Mouse (Mus musculus): ENCODE measurements around the gene Capn5. TPM values are rescaled to one million over a fixed set of nuclear protein-coding genes. Genes with fewer than 3 reads are reported as not detected.

The Capn5 gene
- total and polyA plus RNA-seq, 3 experiments, result 0.26 to 0.55 (median 0.27) TPM

- peak; percentile 31 for DNase-seq (ENCODE audit: extremely low read depth)
- TF ChIP-seq UBTF (IDR thresholded peaks at IDR 0.05; ENCODE audit: low read depth, low read length) (no peak), CTCF (conservative IDR thresholded peaks at IDR 0.05 in 1 of 2, IDR thresholded peaks at IDR 0.05 in 1 of 2; ENCODE audit: low read depth in 2 of 2, low read length in 2 of 2) (peak; percentile 19 to 51; a peak in 3 of 4 replicates), SMC3 (IDR thresholded peaks at IDR 0.05; ENCODE audit: low read depth, low read length) (peak; percentile 41)
- H3K4me1 ChIP-seq (ENCODE audit: control insufficient read depth in 1 of 2, insufficient read depth in 2 of 2), result peaks cover 3 to 5% of the 10 kb centered on the region in 2 experiments; a peak in 3 of 4 replicates
Observed at GRCm38 (mm10) chr7:98141206-98141605, 36.9 kb downstream of the Capn5 start.

GRCm38 (mm10) chr7:98140597-98140996 lies 37.5 kb downstream of the Capn5 start:
- Histone ChIP-seq H3K27me3 (replicated peaks) (peaks cover 29% of the 10 kb centered on the region), H3K9ac (ENCODE audit: insufficient read depth, low read depth) (no peak overlapping the region), H3K36me3 (replicated peaks in 1 of 2; ENCODE audit: control insufficient read depth in 1 of 2, insufficient read depth in 1 of 2, low read length in 1 of 2) (no peaks in the 10 kb centered on the region), H3K4me3 (replicated peaks in 1 of 3; ENCODE audit: low read depth in 2 of 3, low read length in 2 of 3, poor library complexity in 1 of 3) (no peak overlapping the region), H3K4me2 (ENCODE audit: insufficient read depth, low read depth, poor library complexity, severe bottlenecking) (no peak overlapping the region), H3K9me3 (replicated peaks; ENCODE audit: low read length) (no peaks in the 10 kb centered on the region), H3K27ac (ENCODE audit: insufficient read depth, low read depth) (no peak overlapping the region), H3K79me2 (replicated peaks; ENCODE audit: control insufficient read depth, extremely low read depth, insufficient read depth, poor library complexity, severe bottlenecking) (no peaks in the 10 kb centered on the region), H3K4me1 (ENCODE audit: control insufficient read depth in 1 of 2, insufficient read depth in 2 of 2) (peaks cover 0 to 5% of the 10 kb centered on the region in 2 experiments; a peak in 2 of 4 replicates)
- no peak for DNase-seq (ENCODE audit: extremely low read depth)
- in situ Hi-C loops (cut with MboI; ENCODE audit: low pct_ligation_motif_present, low pct_unique_long_range_greater_than_20kb, low sequenced_read_pairs) (loop anchor here (5.0 kb wide), 1 partner anchor 52 kb away; no protein-coding TSS in a partner anchor), dilution Hi-C loops (cut with MboI; ENCODE audit: extremely low pct_ligation_motif_present, extremely low pct_unique_long_range_greater_than_20kb, low sequenced_read_pairs) (no loop called here)
- TF ChIP-seq USF2 (conservative IDR thresholded peaks at IDR 0.05; ENCODE audit: low read depth, low read length), result no peak

More at GRCm38 (mm10) chr7:98141206-98141605, 36.9 kb downstream of the Capn5 start:
- in situ Hi-C loops (cut with MboI; ENCODE audit: low pct_ligation_motif_present, low pct_unique_long_range_greater_than_20kb, low sequenced_read_pairs) (loop anchor here (5.0 kb wide), 1 partner anchor 51 kb away; no protein-coding TSS in a partner anchor), dilution Hi-C loops (cut with MboI; ENCODE audit: extremely low pct_ligation_motif_present, extremely low pct_unique_long_range_greater_than_20kb, low sequenced_read_pairs) (no loop called here)
- Histone ChIP-seq H3K4me2 (ENCODE audit: insufficient read depth, low read depth, poor library complexity, severe bottlenecking) (no peak overlapping the region), H3K36me3 (replicated peaks in 1 of 2; ENCODE audit: control insufficient read depth in 1 of 2, insufficient read depth in 1 of 2, low read length in 1 of 2) (no peaks in the 10 kb centered on the region), H3K79me2 (replicated peaks; ENCODE audit: control insufficient read depth, extremely low read depth, insufficient read depth, poor library complexity, severe bottlenecking) (no peaks in the 10 kb centered on the region), H3K9me3 (replicated peaks; ENCODE audit: low read length) (no peaks in the 10 kb centered on the region), H3K4me3 (replicated peaks in 1 of 3; ENCODE audit: low read depth in 2 of 3, low read length in 2 of 3, poor library complexity in 1 of 3) (no peak overlapping the region), H3K27me3 (replicated peaks) (peaks cover 23% of the 10 kb centered on the region), H3K9ac (ENCODE audit: insufficient read depth, low read depth) (no peak overlapping the region), H3K27ac (ENCODE audit: insufficient read depth, low read depth) (no peak overlapping the region)

- DNase-seq (ENCODE audit: extremely low read depth), result no peak
- in situ Hi-C loops (cut with MboI; ENCODE audit: low pct_ligation_motif_present, low pct_unique_long_range_greater_than_20kb, low sequenced_read_pairs) (no loop called here), dilution Hi-C loops (cut with MboI; ENCODE audit: extremely low pct_ligation_motif_present, extremely low pct_unique_long_range_greater_than_20kb, low sequenced_read_pairs) (no loop called here)
Observed at GRCm38 (mm10) chr7:98139216-98139615, 38.9 kb downstream of the Capn5 start.

More at GRCm38 (mm10) chr7:98139216-98139615, 38.9 kb downstream of the Capn5 start:
- Histone ChIP-seq H3K27me3 (replicated peaks) (peaks cover 38% of the 10 kb centered on the region), H3K79me2 (replicated peaks; ENCODE audit: control insufficient read depth, extremely low read depth, insufficient read depth, poor library complexity, severe bottlenecking) (no peaks in the 10 kb centered on the region), H3K9me3 (replicated peaks; ENCODE audit: low read length) (no peaks in the 10 kb centered on the region), H3K4me2 (ENCODE audit: insufficient read depth, low read depth, poor library complexity, severe bottlenecking) (no peak overlapping the region), H3K36me3 (replicated peaks in 1 of 2; ENCODE audit: control insufficient read depth in 1 of 2, insufficient read depth in 1 of 2, low read length in 1 of 2) (no peaks in the 10 kb centered on the region), H3K4me3 (replicated peaks in 1 of 3; ENCODE audit: low read depth in 2 of 3, low read length in 2 of 3, poor library complexity in 1 of 3) (no peak overlapping the region), H3K9ac (ENCODE audit: insufficient read depth, low read depth) (no peak overlapping the region), H3K27ac (ENCODE audit: insufficient read depth, low read depth) (no peak overlapping the region), H3K4me1 (ENCODE audit: control insufficient read depth in 1 of 2, insufficient read depth in 2 of 2) (peaks cover 0 to 5% of the 10 kb centered on the region in 2 experiments; a peak in 2 of 4 replicates)
- no peak for TF ChIP-seq PAX5 (IDR thresholded peaks at IDR 0.05; ENCODE audit: low read length)
- TF ChIP-seq TBP (conservative IDR thresholded peaks at IDR 0.05; ENCODE audit: low read depth, low read length), result no peak
- no peak for TF ChIP-seq GABPA (IDR thresholded peaks at IDR 0.05; ENCODE audit: insufficient replicate concordance, low read depth, low read length)
- no peak for TF ChIP-seq ELF1 (IDR thresholded peaks at IDR 0.05; ENCODE audit: low read depth, low read length)
- TF ChIP-seq RAD21 (IDR thresholded peaks at IDR 0.05; ENCODE audit: low read depth, low read length), result no peak
- no peak for TF ChIP-seq SIN3A (IDR thresholded peaks at IDR 0.05; ENCODE audit: low read length)
- no peak for TF ChIP-seq CTCF (conservative IDR thresholded peaks at IDR 0.05 in 1 of 2, IDR thresholded peaks at IDR 0.05 in 1 of 2; ENCODE audit: low read depth in 2 of 2, low read length in 2 of 2)
- TF ChIP-seq MAZ (IDR thresholded peaks at IDR 0.05; ENCODE audit: low read depth, low read length), result no peak
- no peak for TF ChIP-seq SMC3 (IDR thresholded peaks at IDR 0.05; ENCODE audit: low read depth, low read length)
- TF ChIP-seq USF1 (IDR thresholded peaks at IDR 0.05; ENCODE audit: low read depth, low read length), result no peak
- TF ChIP-seq ZC3H11A (IDR thresholded peaks at IDR 0.05; ENCODE audit: low read depth, low read length), result no peak
- TF ChIP-seq E2F4 (IDR thresholded peaks at IDR 0.05; ENCODE audit: insufficient replicate concordance, low read depth, low read length), result no peak
- TF ChIP-seq TCF12 (IDR thresholded peaks at IDR 0.05; ENCODE audit: low read depth, low read length), result no peak
- no peak for TF ChIP-seq RCOR1 (conservative IDR thresholded peaks at IDR 0.05; ENCODE audit: low read depth, low read length)

Data from CH12.LX (cell line).